Mouse (Mus musculus): Measurements from ENCODE around the gene Snx20. TPM values are rescaled to one million over a fixed set of nuclear protein-coding genes. Genes with fewer than 3 reads are reported as not detected.

Snx20 gene
- polyA plus RNA-seq, 1 experiment from 2014 or later: 2.7 TPM

DNA sequence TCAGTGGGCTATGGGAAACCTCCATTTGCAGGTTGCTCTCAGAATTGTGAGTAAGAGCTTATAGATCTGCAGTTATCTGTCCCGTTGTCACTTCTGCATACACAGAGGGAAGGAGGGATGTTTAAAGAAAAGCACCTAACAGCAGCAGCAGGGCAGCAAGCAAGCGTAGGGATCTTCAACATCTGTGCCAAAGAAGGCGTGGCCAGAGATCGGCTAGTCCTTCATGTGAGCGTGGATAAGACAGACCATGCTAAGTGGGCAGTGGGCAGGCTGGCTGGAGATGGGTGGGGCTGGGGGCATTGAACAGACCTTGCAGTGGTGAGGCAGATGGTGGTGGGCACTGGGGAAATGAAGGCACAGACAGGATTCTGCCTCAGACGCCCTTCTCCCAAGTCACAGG lies 45.7 kb downstream of the Snx20 start:
- H3K27ac ChIP-seq: no peak overlapping the region
- H3K4me1 ChIP-seq: peaks cover 6% of the 10 kb centered on the region; the same call in 1 of the 2 replicates
- no peak for ATAC-seq
- no peaks in the 10 kb centered on the region for H3K27me3 ChIP-seq (replicated peaks)
- 59% methylated on average over 6 of the region's 6 CpGs for WGBS (ENCODE audit: insufficient replicate concordance)
- no peak overlapping the region for H3K4me3 ChIP-seq
- no peaks in the 10 kb centered on the region for H3K9me3 ChIP-seq (replicated peaks)
- no peak overlapping the region for H3K4me2 ChIP-seq
- no peaks in the 10 kb centered on the region for H3K36me3 ChIP-seq
- H3K9ac ChIP-seq: no peak overlapping the region

- WGBS (ENCODE audit: insufficient replicate concordance): 77% methylated on average over 8 of the region's 8 CpGs
- H3K9ac ChIP-seq: no peak overlapping the region
- no peaks in the 10 kb centered on the region for H3K27me3 ChIP-seq (replicated peaks)
- no peaks in the 10 kb centered on the region for H3K36me3 ChIP-seq
- no peaks in the 10 kb centered on the region for H3K9me3 ChIP-seq (replicated peaks)
- H3K4me2 ChIP-seq: no peak overlapping the region
- peaks cover 6% of the 10 kb centered on the region; the same call in 1 of the 2 replicates for H3K4me1 ChIP-seq
- no peak overlapping the region for H3K27ac ChIP-seq
- no peak for ATAC-seq
- H3K4me3 ChIP-seq: no peak overlapping the region
Measured at GRCm38 (mm10) chr8:88588205-88588889, 47.6 kb downstream of the Snx20 start.

DNA sequence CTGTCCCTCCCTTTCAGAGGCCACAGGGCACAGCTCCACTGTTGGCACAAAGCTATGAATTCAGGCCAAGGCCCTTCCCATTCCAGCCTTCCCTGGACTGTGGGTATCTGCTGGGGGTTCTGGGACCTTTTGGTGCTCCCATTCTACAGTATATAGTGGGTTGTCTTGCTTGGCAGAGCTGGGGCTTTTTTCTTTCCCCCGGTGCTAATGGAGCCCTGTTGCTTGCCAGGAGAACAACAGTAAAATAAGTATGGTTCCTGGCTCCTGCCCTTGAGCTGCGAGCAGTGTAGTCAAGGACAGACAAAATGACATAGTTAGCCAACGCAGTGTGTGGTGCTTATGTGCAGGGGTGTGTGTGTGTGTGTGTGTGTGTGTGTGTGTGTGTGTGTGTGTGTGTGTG lies 52.1 kb downstream of the Snx20 start:
- Histone ChIP-seq H3K4me3 (no peak overlapping the region), H3K4me1 (peaks cover 13% of the 10 kb centered on the region; the same call in 1 of the 2 replicates), H3K9ac (no peak overlapping the region), H3K36me3 (no peaks in the 10 kb centered on the region), H3K27me3 (replicated peaks) (peaks cover 8% of the 10 kb centered on the region; the same call in 1 of the 2 replicates), H3K27ac (no peak overlapping the region), H3K9me3 (replicated peaks) (no peaks in the 10 kb centered on the region), H3K4me2 (no peak overlapping the region)
- 72% methylated on average over 3 of the region's 3 CpGs for WGBS (ENCODE audit: insufficient replicate concordance)
- no peak for ATAC-seq

DNA sequence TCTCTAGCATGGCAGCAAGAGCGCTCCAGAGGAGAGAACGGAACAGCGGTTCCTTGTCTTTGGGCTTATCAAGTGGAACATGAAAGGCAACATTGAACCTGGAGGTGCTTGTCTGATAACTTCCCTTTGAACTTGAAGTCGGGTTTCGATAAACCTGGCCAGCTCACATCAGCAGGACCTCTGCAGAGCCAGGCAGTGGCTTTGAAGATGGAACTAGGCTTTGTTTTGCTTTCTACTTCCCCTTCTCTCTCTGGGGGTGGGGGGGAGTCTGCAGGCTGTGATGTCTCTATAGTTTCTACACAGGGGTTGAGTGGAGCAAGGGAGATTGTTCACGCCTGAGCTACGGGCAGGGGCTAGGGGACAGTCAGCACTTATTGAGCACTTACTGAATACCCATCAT lies 55.1 kb downstream of the Snx20 start:
- Histone ChIP-seq H3K9me3 (replicated peaks) (no peaks in the 10 kb centered on the region), H3K36me3 (no peaks in the 10 kb centered on the region), H3K9ac (no peak overlapping the region), H3K27ac (no peak overlapping the region), H3K4me2 (no peak overlapping the region), H3K4me1 (0 out of 2 replicates have a peak, but pooled peaks cover 12% of the 10 kb centered on the region), H3K27me3 (replicated peaks) (peaks cover 8% of the 10 kb centered on the region; the same call in 1 of the 2 replicates), H3K4me3 (no peak overlapping the region)
- ATAC-seq: no peak
- WGBS (ENCODE audit: insufficient replicate concordance): 34% methylated on average over 7 of the region's 7 CpGs

- Histone ChIP-seq H3K4me2 (no peak overlapping the region), H3K4me3 (no peak overlapping the region), H3K4me1 (0 out of 2 replicates have a peak, but pooled peaks cover 14% of the 10 kb centered on the region), H3K9ac (no peak overlapping the region), H3K27ac (no peak overlapping the region), H3K9me3 (replicated peaks) (no peaks in the 10 kb centered on the region), H3K27me3 (replicated peaks) (peaks cover 8% of the 10 kb centered on the region; the same call in 1 of the 2 replicates), H3K36me3 (no peaks in the 10 kb centered on the region)
- WGBS (ENCODE audit: insufficient replicate concordance): 76% methylated on average over 18 of the region's 18 CpGs
- ATAC-seq: no peak
Measured at GRCm38 (mm10) chr8:88579668-88580330, 56.1 kb downstream of the Snx20 start.

DNA sequence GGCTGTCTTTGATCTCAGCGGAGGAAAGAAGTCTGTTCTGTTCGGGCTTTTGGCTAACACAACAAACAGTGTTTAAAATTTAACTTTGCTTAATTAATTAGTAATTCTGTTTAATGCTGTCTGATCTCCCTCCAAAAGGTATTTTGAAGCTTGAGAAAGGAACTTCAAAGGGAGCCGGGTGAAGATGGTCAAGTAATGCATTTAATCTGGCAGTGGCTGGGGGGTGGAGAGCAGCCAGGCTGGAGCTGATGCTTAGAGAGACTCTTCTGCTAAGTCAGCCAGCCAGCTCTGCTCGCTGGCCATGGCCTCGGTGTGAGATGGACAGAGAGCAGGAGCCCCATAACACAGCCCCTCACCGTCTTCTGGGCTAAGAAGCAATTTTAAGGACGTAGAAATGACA lies 56.7 kb downstream of the Snx20 start:
- H3K4me3 ChIP-seq: no peak overlapping the region
- H3K27me3 ChIP-seq (replicated peaks): peaks cover 8% of the 10 kb centered on the region; the same call in 1 of the 2 replicates
- no peak overlapping the region for H3K9ac ChIP-seq
- WGBS (ENCODE audit: insufficient replicate concordance): 50% methylated on average over 7 of the region's 7 CpGs
- H3K27ac ChIP-seq: no peak overlapping the region
- no peak overlapping the region for H3K4me2 ChIP-seq
- H3K4me1 ChIP-seq: 0 out of 2 replicates have a peak, but pooled peaks cover 19% of the 10 kb centered on the region
- H3K36me3 ChIP-seq: no peaks in the 10 kb centered on the region
- H3K9me3 ChIP-seq (replicated peaks): no peaks in the 10 kb centered on the region
- ATAC-seq: no peak

GRCm38 (mm10) chr8:88578413-88579175 lies 57.3 kb downstream of the Snx20 start:
- no peak overlapping the region for H3K27ac ChIP-seq
- WGBS (ENCODE audit: insufficient replicate concordance): 74% methylated on average over 14 of the region's 14 CpGs

DNA sequence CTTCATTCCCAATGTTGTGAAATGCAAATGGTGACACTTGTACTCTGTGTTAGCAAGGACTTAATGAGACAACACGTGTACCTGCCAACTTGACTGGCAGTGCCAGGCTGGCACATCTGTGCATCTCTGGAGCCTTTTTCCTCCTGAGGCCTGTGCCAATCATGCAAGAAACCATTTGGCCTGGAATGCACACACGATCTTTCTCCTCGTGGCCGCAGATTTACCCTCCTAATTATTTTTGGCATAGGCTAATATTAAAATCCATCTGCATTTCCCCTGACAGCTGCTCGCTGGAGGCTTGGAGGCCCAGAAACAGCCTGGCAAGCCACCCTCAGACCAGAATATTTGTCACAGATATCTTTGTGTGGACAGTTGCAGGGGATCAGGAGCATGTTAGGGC lies 58.3 kb downstream of the Snx20 start:
- Histone ChIP-seq H3K4me3 (no peak overlapping the region), H3K36me3 (no peaks in the 10 kb centered on the region), H3K9ac (no peak overlapping the region), H3K27ac (no peak overlapping the region), H3K4me1 (0 out of 2 replicates have a peak, but pooled peaks cover 19% of the 10 kb centered on the region), H3K27me3 (replicated peaks) (peaks cover 8% of the 10 kb centered on the region; the same call in 1 of the 2 replicates), H3K9me3 (replicated peaks) (no peaks in the 10 kb centered on the region), H3K4me2 (no peak overlapping the region)
- ATAC-seq: no peak
- WGBS (ENCODE audit: insufficient replicate concordance): 74% methylated on average over 5 of the region's 5 CpGs

More at GRCm38 (mm10) chr8:88578413-88579175, 57.3 kb downstream of the Snx20 start:
- H3K4me2 ChIP-seq: no peak overlapping the region
- H3K4me3 ChIP-seq: no peak overlapping the region
- no peaks in the 10 kb centered on the region for H3K36me3 ChIP-seq
- ATAC-seq: no peak
- H3K27me3 ChIP-seq (replicated peaks): peaks cover 8% of the 10 kb centered on the region; the same call in 1 of the 2 replicates
- H3K9me3 ChIP-seq (replicated peaks): no peaks in the 10 kb centered on the region
- H3K9ac ChIP-seq: no peak overlapping the region
- H3K4me1 ChIP-seq: 0 out of 2 replicates have a peak, but pooled peaks cover 19% of the 10 kb centered on the region

Other genes starting within 250 kb of the Snx20 start
- 4.3 and 5.5 TPM in 2 replicates for gene Nkd1, start 114.8 kb downstream of the Snx20 start, polyA plus RNA-seq (2016; fragmentation: Nextera tagmentation; extraction: Ambion mirVana)
- gene Nod2, start 11.2 kb upstream of the Snx20 start, polyA plus RNA-seq (2016; fragmentation: Nextera tagmentation; extraction: Ambion mirVana): 0.05 and 0.06 TPM in 2 replicates
- 7.7 and 8.2 TPM in 2 replicates for gene Cyld, start 60.9 kb upstream of the Snx20 start, polyA plus RNA-seq (2016; fragmentation: Nextera tagmentation; extraction: Ambion mirVana)

Data from liver, embryonic 12.5 days (tissue).